Mouse (Mus musculus) embryo, embryonic 11 days (tissue): ENCODE measurements around the gene Slc8a1.

Experiments used
- DNase-seq: peaks from one replicate; pipeline ENCODE4 v3.0.0-alpha.2; 2015

Gene Slc8a1

DNA sequence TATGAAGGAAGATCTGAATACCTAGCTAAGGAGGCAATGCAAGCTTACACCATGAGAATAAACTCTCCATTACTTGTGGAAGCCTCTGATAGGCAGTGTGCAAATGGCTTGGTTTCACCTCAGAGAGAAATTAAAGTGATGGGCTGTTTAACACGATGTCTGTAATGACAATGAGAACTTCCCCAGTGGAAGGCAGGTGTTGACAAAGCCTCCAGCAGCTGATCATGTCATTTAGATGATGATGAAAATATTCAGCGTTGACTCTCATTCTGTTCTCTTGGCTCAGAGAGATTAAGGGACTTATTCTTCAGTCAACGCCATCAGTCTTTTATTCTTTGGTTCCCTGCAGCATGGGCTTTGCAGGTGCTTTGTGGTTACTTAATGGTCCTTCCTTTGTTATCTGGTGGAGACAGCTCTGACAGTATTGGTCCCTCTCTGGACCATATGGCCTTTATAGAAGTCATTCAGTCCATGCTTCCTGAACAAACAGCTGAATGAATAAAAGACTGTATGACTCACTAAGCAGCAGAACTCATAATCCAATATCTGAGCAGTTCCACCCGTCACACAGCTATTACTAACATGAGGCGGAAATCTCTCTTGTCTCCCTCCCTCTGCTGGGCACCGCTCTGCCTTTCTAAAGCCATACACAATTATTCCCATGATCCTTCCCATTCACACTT is 184.0 kb downstream of the Slc8a1 start:
- DNase-seq: no peak

- DNase-seq: no peak
Observed at GRCm38 (mm10) chr17:81551856-81552635, 186.1 kb downstream of the Slc8a1 start.

DNA sequence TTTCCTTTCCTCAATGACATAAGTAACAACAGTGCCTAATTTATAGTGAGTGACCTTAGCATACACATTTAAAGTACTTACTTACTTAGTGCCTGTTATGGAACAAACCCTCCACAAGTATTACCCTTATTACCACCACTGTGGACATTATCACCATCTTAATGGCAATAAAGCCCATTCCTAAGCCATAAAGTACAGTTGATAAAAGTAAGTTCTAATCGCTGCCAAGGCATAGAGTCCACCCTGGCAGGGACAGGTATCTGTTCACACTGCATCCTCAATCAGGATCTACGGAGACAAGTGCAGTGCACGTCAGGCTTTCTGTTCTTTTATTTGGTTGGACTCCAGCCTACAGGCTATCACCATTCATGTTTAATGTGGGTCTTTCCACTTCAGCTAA is 187.3 kb downstream of the Slc8a1 start:
- DNase-seq: no peak

- DNase-seq: no peak
Observed at GRCm38 (mm10) chr17:81548016-81548415, 190.2 kb downstream of the Slc8a1 start.

- no peak for DNase-seq
Observed at GRCm38 (mm10) chr17:81546525-81546924, 191.7 kb downstream of the Slc8a1 start.

DNA sequence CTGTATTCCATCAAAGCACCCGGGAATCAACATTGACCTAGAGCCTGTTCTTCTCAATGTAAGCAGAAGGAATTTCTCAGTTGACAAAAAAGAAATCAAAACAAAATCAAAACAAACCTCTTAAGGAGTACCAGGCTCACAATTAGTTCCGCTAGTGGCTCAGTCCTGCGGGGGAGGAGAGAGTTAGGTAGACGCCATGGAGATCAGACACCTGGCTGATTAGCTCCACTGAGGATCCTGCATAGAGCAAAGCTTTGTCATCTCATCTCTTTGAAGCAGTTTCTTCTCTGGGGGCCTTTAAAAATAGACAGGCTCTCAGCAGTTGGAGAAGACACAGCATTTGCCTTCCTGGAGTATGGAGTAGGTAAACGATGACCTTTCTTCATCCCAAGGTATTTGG is 192.2 kb downstream of the Slc8a1 start:
- DNase-seq: no peak

- no peak for DNase-seq
Observed at GRCm38 (mm10) chr17:81544926-81545325, 193.3 kb downstream of the Slc8a1 start.

DNA sequence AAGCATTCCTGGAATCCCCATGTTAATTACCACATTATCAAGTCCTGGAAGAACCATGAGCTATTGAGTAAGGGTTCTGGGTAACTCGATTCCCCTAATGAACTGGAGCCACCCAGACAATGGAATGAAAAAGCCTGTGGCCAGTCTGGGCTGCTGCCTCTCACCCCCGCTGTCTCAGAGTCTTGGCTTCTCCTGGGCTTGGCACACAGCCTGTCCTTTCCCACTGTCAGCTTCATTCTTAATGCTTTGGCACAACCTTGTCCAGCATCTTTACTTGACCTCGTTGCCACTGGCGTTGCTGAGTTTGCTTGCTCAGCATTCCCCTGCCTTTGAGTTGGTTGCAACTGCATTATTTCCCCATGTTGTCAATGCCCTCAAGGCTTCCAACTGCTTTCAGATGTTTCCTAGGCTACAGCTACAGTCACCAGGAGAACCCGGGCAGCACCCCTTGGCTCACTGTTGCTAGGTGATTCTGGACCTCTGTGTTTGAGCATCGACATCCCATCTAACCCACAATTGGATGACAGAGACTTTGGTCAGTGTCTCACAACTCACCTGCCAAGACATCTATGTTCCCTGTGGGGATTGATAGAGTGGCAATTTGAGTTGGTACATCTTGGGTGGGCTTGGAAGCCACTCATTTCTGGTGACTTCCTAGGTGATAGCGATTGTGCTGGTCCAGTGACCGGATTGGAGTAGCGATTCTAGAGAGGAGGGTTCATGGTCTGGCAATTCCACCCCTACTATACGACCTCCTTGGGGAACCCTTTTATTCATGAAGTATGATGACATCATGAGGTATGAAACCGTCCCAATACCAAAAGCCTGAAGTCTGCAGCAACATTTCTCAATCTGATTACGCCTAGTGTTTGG is 195.6 kb downstream of the Slc8a1 start:
- no peak for DNase-seq

- no peak for DNase-seq
Observed at GRCm38 (mm10) chr17:81538163-81539160, 199.7 kb downstream of the Slc8a1 start.

DNA sequence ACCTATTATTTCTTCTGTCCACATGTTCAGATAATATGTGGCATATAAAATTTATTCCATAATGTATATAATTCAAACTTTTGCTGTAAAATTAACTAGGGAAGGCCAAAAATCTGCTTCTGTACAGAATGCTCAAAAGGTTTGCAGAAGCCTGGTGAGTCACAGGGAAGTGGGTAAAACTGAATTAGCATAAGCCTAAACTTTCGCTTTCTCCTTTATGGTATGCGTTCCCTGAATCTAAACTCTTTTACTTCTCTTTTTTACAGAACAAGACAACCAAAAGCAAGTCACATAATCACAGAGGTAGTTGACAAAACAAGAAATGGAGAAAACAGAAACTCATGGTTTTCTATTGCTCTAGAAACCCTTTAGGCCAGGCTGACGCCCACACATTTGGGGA is 202.1 kb downstream of the Slc8a1 start:
- DNase-seq: no peak

- no peak for DNase-seq
Observed at GRCm38 (mm10) chr17:81529849-81530248, 208.3 kb downstream of the Slc8a1 start.

DNA sequence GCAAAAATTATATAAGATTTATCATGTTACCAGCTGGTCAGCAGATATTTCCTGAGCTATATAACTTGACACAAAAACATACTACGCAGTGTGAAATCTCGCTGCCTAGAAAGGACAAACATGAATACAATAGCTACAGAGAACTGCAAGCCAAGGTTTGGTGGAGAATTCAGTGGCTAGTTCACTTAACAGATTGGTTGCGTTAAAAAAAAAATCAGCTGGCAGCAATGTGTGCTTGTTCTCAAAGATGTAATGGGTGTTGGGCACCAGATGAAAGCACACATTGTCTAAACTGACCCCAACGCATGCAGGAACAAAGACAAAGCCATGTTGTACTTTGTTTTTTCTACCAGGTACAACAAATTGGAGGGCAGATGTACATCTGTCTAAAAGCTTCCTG is 209.2 kb downstream of the Slc8a1 start:
- DNase-seq: no peak

DNA sequence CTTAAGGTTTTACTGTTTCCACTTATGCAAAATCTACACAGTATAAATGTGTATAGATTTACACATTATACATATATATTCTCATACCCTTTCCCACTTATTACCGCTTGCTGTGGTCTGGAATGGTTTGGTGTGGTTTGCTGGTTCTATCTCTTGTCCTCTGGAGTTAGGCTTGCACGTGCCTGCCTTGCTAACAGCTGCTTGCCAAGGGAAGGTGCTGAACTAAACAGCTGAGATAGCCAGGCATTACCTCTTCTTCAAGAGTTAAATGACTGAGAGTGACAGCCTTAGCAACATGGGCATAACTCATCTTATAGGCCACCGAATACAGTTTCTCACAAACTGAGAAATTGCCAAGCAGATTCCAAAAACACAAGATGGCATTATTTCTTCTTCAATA is 211.7 kb downstream of the Slc8a1 start:
- no peak for DNase-seq

GRCm38 (mm10) chr17:81524826-81525225 is 213.4 kb downstream of the Slc8a1 start:
- no peak for DNase-seq

GRCm38 (mm10) chr17:81523943-81524342 is 214.2 kb downstream of the Slc8a1 start:
- no peak for DNase-seq

GRCm38 (mm10) chr17:81518316-81519025 is 219.7 kb downstream of the Slc8a1 start:
- DNase-seq: no peak

- DNase-seq: no peak
Observed at GRCm38 (mm10) chr17:81516155-81516554, 222.0 kb downstream of the Slc8a1 start.

DNA sequence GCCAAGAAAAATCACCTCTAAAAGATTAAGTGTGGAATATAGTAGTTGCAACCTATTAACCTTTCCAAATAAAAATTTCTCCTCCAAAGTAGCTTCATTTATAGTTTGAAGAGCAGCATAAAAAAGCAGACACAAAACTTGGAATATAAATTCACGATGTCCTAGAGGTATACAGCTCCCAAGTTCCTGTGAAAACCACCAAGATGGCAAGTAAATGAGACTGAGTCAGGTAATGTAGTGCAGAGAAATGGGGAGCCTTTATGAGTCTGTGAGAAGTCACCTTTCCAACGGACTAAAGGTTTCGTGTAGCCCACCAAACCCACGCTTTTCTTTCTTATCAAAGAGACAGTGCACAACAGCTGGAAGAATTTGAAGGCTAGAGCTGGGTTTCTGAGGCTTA is 224.2 kb downstream of the Slc8a1 start:
- DNase-seq: peak; percentile 12

GRCm38 (mm10) chr17:81513368-81513958 is 224.7 kb downstream of the Slc8a1 start:
- peak; percentile 50 for DNase-seq

DNA sequence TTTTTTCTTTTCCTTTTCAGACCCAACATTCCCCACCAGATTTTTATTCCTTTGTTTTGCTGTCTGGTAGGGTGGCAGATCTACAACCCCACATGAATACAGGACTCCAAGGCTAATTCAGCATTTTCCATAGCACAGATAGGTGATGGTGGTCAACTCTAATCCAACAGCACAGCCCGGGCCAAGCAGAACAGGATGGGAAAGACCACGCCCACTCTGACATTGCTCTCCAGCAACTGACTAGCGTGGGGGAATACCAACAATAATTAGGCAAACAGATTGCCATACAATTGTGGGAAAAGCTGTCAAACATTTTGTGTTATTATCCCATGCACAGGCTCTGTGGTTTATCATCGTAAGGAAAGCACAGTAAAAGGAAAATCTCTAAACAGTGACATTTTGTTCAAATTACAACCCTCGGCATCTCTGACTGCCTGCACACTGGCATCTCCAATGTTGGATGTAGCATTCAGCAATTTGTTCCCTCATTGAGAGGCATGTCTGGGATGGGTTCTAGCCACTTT is 233.0 kb downstream of the Slc8a1 start:
- no peak for DNase-seq

DNA sequence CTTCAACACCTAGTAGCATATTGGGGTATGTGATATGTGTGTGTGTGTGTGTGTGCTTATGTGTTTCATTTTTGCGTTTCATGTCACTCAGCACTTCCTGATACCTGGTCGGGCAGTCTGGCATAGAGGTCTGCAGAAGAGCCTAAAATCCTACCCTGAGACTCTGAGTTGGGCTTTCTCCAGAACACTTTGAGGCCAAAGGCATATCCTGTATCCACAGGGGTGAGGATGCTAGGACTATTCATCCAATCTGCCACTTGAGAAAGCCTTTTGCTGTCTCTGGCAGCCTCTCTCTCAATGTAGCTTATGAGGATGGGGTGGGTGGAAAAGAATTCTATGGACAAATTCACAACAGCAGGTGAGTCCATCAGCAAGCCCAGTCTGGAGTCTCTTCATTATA is 234.1 kb downstream of the Slc8a1 start:
- no peak for DNase-seq
